Mouse (Mus musculus) kidney, adult 2 months (tissue): ENCODE data around the gene Klc3.

Source experiments
- CTCF ChIP-seq: fragments of 200-500 bp; conservative IDR thresholded peaks from 2 replicates; pipeline ENCODE4 v1.5.1; 2011; ENCODE audit warnings: low read depth, mild to moderate bottlenecking, control low read depth, low read length, moderate library complexity, mixed read lengths; ENCODE audit not compliant: insufficient read depth, insufficient read length
- POLR2A ChIP-seq: fragments of 200-500 bp; IDR thresholded peaks from one replicate; pipeline ENCODE4 v1.6.1; 2011; ENCODE audit warnings: low read depth, low read length, control low read depth

GRCm38 (mm10) chr7:19357381-19358375, 46.2 kb downstream of the Klc3 start:
- TF ChIP-seq CTCF (no peak), POLR2A (no peak)
